Mouse (Mus musculus): ENCODE results near the gene Bcl2l13.
"Not testable (repeated sequence)": the region's sequence is repeated elsewhere in the genome, so short reads cannot be mapped to it uniquely, and the experiment has no call there.

Bcl2l13 gene

GRCm38 (mm10) chr6:120830866-120831608 is 5.0 kb upstream of the Bcl2l13 start:
- no peak for DNase-seq (ENCODE audit: low read depth, low spot score)

DNA sequence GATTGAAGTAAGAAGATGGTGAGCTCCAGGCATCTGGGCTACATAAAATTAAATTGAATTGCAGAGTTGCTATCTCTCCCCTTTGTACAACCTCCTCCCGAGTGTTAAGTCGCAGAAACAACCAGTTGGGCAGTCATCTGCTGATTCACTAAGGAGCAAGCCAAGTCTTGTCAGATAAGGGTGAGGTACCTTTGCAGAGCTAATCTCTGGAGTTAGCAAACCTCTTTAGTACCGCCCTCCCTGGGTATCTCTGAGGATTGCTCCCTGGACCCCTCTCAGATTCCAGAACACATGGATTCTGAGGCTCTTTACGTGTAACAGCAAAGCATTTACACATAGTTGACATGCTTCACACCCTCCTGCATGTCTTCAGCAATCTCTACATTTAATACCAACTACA is 3.9 kb upstream of the Bcl2l13 start:
- DNase-seq (ENCODE audit: low read depth, low spot score): no peak

DNA sequence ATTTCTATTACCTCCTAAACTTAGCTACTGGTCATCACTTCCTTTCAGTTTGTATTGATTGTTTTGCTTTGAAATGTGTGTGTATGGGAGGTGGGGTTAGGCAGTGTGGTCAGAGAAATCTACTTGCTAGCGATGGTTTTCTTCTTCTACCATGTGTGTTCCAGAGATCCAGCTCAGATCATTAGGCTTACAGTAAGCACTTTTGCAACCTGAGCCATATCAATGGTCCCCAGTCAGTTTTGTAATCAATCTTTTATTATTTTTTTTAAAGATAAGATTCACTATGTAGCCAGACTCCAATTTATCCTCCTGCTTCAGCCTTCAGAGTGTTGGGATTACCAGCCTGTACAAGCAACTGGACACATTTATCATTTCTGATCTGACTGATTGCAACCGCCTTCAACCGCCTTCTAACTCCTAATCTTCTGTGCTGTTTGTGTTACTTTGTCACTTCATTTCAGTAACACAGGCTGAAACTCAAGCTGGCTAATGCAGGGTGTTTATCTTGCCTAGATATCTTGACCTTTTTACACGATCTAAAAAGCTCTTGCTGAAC is 1.2 kb upstream of the Bcl2l13 start:
- DNase-seq (ENCODE audit: low read depth, low spot score): no peak

- DNase-seq (ENCODE audit: low read depth, low spot score): no peak
Measured at GRCm38 (mm10) chr6:120836389-120837151, 558 bp downstream of the Bcl2l13 start.

DNA sequence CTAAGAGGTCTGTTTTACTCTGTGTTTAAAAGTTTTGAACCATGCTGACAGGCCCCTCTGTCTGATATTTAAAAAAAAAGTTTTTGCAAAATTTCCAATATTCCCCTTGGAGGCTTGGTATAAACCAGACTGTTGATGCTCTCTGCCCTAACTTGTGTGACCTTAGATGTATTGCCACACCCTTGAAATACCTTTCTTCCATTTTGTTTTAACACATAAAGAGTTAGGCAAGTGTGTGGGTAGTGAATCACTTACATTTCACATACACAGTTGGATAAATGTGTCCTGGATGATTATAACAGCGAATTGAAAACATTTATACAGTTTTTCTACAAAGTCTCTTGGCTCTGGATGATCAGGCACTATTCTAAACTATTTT is 1.1 kb downstream of the Bcl2l13 start:
- no peak for DNase-seq (ENCODE audit: low read depth, low spot score)

GRCm38 (mm10) chr6:120840258-120840657 is 4.2 kb downstream of the Bcl2l13 start:
- no peak for DNase-seq (ENCODE audit: low read depth, low spot score)

GRCm38 (mm10) chr6:120841754-120842153 is 5.7 kb downstream of the Bcl2l13 start:
- no peak for DNase-seq (ENCODE audit: low read depth, low spot score)

- DNase-seq (ENCODE audit: low read depth, low spot score): not testable (repeated sequence)
Measured at GRCm38 (mm10) chr6:120850720-120851119, 14.7 kb downstream of the Bcl2l13 start.

DNA sequence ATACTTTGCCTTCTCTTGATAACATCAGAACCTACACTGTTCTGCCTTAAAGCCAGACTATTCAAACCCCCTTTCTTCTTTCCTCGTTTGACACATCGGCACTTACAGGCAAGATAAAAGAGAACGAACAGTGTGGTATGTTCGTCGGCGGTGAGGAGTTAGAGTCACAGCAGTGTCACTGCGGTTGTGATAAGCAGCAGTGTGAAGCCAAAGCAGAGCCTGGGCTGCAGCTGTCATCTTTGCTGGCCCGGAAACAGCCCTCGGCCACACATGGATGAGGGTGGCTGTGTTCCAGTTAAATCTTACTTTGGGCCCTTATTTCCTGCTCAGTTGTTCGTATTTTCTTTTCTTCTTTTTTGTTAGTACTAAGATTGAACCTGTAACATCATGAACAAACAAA is 18.4 kb downstream of the Bcl2l13 start:
- DNase-seq (ENCODE audit: low read depth, low spot score): no peak

DNA sequence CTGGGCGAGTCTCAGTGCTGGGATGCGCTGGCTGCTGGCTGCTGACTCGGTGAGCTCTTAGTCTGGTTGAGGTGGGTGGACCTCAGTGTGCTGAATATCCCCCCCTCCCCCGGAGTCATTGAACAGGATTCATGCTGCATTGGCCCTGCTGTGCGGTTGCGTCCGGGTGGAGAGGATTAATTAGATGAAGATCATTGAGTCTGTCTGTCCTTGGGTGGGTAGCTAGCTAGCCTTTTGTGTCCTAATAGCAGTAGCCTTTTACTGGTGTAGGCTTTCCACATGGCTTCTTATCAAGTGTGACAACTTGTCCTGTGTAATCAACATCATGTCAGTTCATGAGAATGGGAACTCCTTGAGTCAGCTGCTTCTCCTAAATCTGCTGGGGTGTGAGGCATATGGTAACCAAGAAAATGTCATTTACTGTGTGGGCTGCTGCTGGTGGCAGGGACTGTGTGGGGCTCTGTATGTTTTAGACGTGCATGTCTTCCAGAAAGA is 22.3 kb downstream of the Bcl2l13 start:
- DNase-seq (ENCODE audit: low read depth, low spot score): no peak

DNA sequence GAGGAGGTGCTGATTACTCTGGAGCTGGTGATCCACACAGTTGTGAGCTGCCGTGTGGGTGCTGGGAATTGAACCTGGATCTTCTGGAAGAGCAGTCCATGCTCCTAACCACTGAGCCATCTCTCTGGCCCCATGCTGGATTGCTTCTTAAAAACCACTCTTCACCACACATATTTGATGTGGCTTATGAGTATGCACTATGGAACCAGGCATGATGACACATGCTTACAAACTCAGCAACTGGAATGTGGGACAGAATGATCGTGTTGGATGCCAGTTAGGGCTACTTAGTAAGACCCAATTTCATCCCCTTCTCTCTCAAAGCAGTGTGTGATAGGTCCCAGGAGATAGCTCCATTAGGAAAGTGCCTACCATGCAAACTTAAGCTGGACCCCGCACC is 24.1 kb downstream of the Bcl2l13 start:
- DNase-seq (ENCODE audit: low read depth, low spot score): no peak

- DNase-seq (ENCODE audit: low read depth, low spot score): no peak
Measured at GRCm38 (mm10) chr6:120866051-120866814, 30.2 kb downstream of the Bcl2l13 start.

DNA sequence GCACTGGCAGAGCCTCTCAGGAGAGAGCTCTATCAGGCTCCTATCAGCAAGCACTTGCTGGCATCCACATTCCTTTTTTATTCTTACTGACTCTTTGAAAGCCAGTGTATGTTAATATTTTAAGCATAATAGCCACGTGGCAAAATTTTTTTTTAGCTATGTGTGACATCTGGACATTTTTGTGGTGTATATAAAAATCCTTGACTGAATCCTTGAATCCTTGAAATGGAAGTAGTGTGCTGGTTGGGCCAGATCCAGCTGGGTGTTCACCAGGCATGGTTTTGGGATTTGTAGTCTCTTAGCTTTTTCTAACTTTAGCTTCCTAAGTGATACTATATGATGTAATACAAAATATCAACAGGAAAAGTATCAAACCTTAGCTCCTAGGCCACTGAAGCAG is 32.8 kb downstream of the Bcl2l13 start:
- no peak for DNase-seq (ENCODE audit: low read depth, low spot score)

- DNase-seq (ENCODE audit: low read depth, low spot score): no peak
Measured at GRCm38 (mm10) chr6:120871286-120871685, 35.3 kb downstream of the Bcl2l13 start.

DNA sequence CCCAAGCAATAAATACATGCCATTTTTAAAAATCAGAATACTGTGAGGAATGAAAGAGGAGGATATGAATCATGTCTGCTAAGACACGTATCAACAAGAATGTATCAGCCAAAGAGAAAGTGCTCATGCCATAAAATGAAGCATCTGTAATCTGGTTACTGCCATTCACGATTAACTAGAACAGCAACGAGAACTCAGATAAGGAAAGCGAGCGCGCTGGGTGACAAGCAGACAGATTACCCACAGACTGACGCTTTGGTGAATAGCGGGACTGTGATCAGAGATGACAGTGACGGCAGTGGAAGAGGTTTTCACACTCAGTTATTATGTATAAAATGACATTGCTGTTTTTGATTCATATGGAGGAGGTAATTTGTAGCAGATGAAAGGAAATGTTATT is 37.9 kb downstream of the Bcl2l13 start:
- DNase-seq (ENCODE audit: low read depth, low spot score): no peak

DNA sequence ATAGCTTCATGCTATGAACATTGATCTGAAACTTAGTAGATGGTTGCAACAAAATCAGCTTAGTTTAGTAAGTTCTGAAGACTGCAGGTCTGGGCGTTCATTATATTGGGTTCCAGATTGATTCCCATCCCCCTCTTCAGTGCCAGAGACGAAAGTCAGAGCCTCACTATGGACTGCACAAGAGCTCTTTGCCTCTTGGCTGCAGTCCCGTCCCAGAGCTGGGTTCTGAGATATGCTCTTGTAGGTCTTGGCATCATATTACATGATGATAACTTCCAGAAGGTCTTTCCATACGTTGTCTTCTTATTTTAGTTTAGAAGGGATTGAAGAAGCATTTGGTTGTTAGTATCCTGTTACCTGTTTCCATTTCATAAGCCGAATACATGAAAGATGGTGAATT is 43.0 kb downstream of the Bcl2l13 start:
- no peak for DNase-seq (ENCODE audit: low read depth, low spot score)

- DNase-seq (ENCODE audit: low read depth, low spot score): no peak
Measured at GRCm38 (mm10) chr6:120884436-120884835, 48.4 kb downstream of the Bcl2l13 start.

DNA sequence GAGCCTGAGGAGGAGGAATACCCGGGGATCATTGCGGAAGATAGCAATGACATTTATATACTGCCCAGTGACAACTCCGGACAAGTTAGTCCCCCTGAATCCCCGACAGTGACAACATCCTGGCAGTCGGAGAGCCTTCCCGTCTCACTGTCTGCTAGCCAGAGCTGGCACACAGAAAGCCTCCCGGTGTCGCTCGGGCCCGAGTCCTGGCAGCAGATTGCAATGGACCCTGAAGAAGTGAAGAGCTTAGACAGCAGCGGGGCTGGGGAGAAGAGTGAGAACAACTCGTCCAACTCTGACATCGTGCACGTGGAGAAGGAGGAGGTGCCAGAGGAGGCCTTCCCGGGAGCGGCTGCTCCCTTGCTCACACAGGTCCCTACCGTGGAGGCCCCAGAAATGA is 50.7 kb downstream of the Bcl2l13 start:
- DNase-seq (ENCODE audit: low read depth, low spot score): no peak

GRCm38 (mm10) chr6:120894089-120894488 is 58.1 kb downstream of the Bcl2l13 start:
- no peak for DNase-seq (ENCODE audit: low read depth, low spot score)

GRCm38 (mm10) chr6:120894524-120894923 is 58.5 kb downstream of the Bcl2l13 start:
- DNase-seq (ENCODE audit: low read depth, low spot score): no peak

- peak; percentile 63 for DNase-seq (ENCODE audit: low read depth, low spot score)
Measured at GRCm38 (mm10) chr6:120898188-120898833, 62.3 kb downstream of the Bcl2l13 start.
